Mouse (Mus musculus) G1E-ER4 (cell line): ENCODE data around the gene Dohh. TPM values are rescaled to one million over a fixed set of nuclear protein-coding genes. Genes with fewer than 3 reads are reported as not detected.

ENCODE experiments used
- GATA1 ChIP-seq: IDR thresholded peaks from one replicate; pipeline ENCODE4 v1.8.0; 2012; ENCODE audit warnings: low read length, inconsistent platforms
- polyA plus RNA-seq: library from polyadenylated mRNA; stranded (reverse); fragments of >175 nt; gene quantifications from 2 replicates; pipeline ENCODE4 v1.2.3, GENCODE M21; 2012

Dohh gene
- polyA plus RNA-seq, 1 experiment: 292 TPM

- TF ChIP-seq GATA1: no peak
Observed at GRCm38 (mm10) chr10:81389801-81390677, 5.8 kb downstream of the Dohh start.

DNA sequence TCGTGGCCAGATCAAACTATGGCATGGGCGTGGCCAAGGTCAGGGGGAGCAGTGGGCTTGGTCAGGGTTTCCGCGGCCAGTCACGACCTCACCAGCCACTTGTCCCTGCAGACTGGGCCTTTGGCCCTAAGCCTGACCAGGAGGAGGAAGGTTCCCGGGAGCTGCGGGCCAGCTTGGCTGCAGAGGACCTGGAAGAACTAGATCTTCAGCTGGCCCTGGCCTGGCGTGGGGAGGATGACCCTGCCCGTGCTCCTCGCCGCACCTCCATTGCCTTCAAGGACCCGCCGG lies 6.4 kb downstream of the Dohh start:
- no peak for TF ChIP-seq GATA1

DNA sequence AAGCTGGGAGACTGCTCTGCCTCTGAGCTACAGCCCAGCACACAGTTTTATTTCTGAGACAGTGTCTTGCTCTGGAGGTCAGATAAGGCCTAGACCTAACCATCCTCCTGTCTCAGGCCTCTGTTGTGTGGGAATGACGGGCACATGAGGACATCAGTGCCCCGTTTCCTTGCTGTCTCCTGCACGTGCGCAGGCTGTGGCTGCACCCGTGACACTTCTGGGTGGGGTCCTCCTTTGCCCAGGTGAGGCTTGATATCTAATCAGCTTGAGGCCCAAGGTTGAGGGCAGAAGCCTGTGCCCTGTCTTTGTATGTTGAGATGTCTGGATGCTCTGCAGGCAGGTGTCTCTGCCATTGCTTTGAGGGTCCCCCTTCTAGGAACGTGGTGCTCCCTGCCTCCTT lies 8.0 kb downstream of the Dohh start:
- no peak for TF ChIP-seq GATA1

GRCm38 (mm10) chr10:81392781-81393185 lies 8.6 kb downstream of the Dohh start, which contains the start of gene Smim24:
Gene Smim24 (plus strand): TSS chr10:81393051.
- TF ChIP-seq GATA1: no peak

GRCm38 (mm10) chr10:81393456-81394063 lies 9.3 kb downstream of the Dohh start:
- no peak for TF ChIP-seq GATA1

DNA sequence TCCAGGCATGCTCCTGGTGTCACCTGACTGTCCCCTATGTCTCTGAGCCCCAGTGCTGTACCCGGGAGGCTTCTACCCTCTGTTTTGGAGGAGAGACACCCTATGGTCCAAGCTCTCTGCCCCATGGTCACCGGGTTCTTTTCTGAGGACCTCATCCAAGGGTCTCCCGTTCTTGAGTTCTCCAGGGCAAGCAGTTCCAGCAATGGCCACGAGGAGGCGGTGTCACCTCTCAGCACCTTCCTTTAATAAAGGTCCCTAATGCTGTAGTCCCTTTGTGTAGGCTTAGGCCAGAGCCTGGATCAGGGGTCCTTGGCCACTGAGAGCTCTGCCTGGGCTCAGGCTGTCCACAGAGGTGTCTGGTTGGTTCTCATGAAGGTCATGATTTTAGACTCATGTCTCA lies 10.9 kb downstream of the Dohh start:
- no peak for TF ChIP-seq GATA1

GRCm38 (mm10) chr10:81395865-81396264 lies 11.6 kb downstream of the Dohh start:
- no peak for TF ChIP-seq GATA1

GRCm38 (mm10) chr10:81396749-81397148 lies 12.5 kb downstream of the Dohh start:
- no peak for TF ChIP-seq GATA1

DNA sequence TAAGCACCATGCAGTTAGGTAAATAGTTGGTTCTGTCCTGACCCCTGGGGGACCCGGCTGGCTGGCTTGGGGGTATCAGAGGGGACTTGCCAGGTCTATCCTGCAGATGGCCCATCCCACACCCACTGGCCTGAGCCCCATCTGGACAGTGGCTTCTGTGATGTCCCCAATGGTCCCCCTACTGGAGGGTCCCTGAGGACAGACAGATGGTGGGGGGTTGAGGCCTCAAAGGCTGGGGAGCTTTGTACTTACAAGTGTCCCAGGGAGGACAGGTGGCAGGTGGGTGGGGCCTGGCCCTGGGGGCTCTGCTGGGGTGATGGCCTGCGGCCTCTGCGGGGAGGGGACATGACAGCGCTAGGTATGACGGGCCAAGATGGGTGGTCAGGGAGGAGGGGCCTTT lies 15.1 kb downstream of the Dohh start:
- no peak for TF ChIP-seq GATA1

- no peak for TF ChIP-seq GATA1
Observed at GRCm38 (mm10) chr10:81399798-81400308, 15.6 kb downstream of the Dohh start.

- no peak for TF ChIP-seq GATA1
Observed at GRCm38 (mm10) chr10:81400371-81401204, 16.4 kb downstream of the Dohh start.

DNA sequence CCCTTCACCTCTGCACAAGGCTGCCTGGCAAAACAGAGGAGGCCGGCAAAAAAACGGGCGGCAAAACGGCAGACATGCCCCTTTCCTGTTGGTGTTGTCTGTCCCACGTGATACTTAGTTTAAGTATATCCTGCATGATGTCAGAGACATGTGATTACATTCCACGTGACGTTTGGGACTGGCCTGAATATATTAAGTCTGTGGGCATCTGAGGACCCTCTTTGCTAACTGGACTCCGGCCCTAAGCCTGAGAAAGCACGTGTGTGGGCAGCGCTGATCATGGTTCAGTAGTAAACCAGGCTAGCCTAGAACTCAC lies 16.9 kb downstream of the Dohh start:
- TF ChIP-seq GATA1: no peak

GRCm38 (mm10) chr10:81401521-81402226 lies 17.4 kb downstream of the Dohh start:
- TF ChIP-seq GATA1: no peak

- no peak for TF ChIP-seq GATA1
Observed at GRCm38 (mm10) chr10:81402227-81402765, 18.1 kb downstream of the Dohh start.

DNA sequence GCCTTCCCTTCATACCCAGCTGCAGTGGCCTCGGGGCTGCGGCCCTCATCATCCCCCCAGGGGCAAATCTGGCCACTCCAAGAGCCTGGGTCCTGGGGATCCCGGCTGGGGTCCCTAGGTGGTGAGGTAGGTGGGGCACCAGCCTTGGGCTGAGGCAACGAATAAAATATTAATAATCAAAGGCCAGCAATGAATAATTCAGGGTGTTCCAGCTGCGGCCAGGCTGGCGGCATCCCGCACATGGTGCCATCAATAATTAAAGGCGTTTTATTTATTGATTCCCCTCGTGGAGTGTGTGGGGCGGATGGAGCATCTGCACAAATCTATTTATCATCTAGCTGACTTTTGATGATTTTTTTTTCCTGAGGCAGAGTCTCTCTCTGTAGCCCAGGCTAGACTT lies 19.3 kb downstream of the Dohh start:
- TF ChIP-seq GATA1: no peak
